Mouse (Mus musculus) monocyte, adult 59 days (primary cell): ENCODE results near the gene Ccl26. TPM values are rescaled to one million over a fixed set of nuclear protein-coding genes. Genes with fewer than 3 reads are reported as not detected.

Experiments used
- total RNA-seq, 2 experiments: library from RNA; stranded (reverse); gene quantifications; one replicate each; pipeline ENCODE4 v1.2.4; 2023

Gene Ccl26
- total RNA-seq = not detected

DNA sequence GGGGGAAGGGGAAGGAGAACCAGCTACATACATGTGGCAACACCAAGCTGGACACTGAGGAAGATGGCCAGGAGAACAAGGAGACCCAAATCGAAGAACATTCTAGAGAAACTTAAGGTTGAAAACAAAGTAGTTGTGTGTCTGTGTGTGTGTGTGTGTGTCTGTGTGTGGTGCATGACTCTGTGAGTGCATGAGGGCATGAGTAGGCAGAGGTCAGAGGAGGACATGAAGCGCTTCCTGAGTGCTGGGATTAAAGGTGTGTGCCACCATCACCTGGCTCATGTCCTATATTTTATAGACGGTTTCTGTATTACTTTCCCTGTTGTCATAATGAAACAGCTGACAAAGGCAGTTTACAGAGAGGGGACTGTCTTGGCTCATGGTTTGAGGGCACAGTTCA, at the start of gene Ccl26:
Gene Ccl26 (minus strand): TSS at position 101 of the 400 bp plus-strand sequence.

DNA sequence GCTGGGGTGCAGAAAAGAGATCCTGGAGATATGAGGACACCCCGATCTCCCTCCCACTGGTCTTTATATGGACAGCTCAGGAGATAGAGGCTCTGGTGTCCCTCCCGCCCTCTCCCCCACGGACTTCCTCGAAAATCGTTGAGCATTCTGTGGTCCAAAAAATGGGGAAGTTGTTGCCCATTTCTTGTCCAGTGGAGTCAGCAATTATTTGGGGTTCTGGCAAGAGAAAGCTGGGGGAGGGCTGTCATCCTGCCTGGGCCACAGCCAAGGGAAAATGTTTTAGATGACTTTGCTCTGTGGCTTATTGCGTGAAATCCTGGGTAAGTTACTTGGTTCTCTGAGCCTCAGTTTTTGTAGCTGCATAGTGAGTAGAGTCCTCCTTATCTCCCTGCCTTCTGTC, 9.6 kb upstream of the Ccl26 start, which contains the start of gene Ccl24:
Gene Ccl24 (minus strand): TSS at position 44 of the 400 bp plus-strand sequence.

DNA sequence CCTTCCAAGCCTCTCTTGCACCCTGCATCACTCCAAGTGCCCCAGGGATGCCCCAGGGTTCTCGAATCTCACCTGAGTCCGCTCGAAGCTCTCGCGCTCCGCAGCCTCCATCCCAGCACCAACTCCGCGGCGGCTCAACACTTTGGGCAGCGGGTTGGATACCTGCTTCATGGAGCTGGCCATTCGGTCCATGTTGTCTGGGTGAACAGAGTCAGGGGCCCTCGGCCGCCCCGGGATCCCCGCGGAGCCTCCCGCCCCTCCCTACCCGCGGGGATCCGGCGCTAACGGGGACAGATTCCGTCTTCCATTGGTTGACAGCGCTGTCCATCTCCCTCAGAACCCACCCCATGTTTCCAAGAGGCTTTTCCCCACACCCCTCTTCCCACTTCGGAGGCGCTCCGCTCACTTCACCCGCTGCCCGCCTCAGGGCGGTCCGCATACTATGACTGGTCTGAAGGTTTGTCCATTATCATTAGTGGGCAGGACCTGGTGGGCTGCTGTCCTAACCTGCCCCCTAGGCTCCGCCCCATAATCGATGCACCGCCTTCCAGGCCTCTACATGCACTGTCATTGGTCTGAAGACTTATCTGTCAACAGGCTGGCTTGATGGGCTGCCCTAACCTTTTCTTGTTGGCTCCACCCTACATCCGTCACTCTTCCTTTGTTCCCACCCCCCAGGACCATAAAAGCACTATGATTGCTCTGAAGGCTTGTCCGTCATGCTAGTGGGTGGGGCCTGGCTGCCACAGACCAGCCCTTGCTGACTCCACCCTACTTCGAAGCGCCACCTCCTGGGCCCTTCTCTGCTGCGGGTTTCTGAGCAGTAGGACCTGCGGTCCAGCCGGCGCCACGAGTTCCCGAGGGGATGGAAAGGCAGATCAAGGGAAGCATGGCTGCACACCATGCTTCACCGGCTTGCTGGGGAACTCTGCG, 18.2 kb downstream of the Ccl26 start, which contains the start of gene Hip1:
Gene Hip1 (minus strand): TSS at position 256 of the 933 bp plus-strand sequence.

Other genes with a start within 250 kb of the Ccl26 start
- gene Fkbp6, start 213.5 kb downstream of the Ccl26 start, total RNA-seq = not detected
- gene Trim50, start 210.3 kb downstream of the Ccl26 start, total RNA-seq = not detected
- gene Nsun5, start 193.6 kb downstream of the Ccl26 start, total RNA-seq = 10 to 100 TPM; 11.2 to 11.8 TPM
- gene Pom121, start 169.0 kb downstream of the Ccl26 start, total RNA-seq = 10 to 100 TPM; 38.4 to 39.6 TPM
- gene Hip1, start 18.4 kb downstream of the Ccl26 start, total RNA-seq = 100 to 1,000 TPM; 203 to 210 TPM
- 10 to 100 TPM; 20.6 to 33.1 TPM for gene Ccl24, start 9.5 kb upstream of the Ccl26 start, total RNA-seq
- 10 to 100 TPM; 10.4 to 10.5 TPM for gene Rhbdd2, start 69.0 kb upstream of the Ccl26 start, total RNA-seq
- 10 to 100 TPM; 74.5 to 77.1 TPM for gene Por, start 106.5 kb upstream of the Ccl26 start, total RNA-seq
- 10 to 100 TPM; 11.6 to 12.8 TPM for gene Tmem120a, start 180.9 kb upstream of the Ccl26 start, total RNA-seq
- gene Styxl1, start 214.8 kb upstream of the Ccl26 start, total RNA-seq = under 1 TPM in 1 of 2 experiments, not detected in 1; 0.73 TPM
- 100 to 1,000 TPM; 191 to 197 TPM for gene Mdh2, start 214.9 kb upstream of the Ccl26 start, total RNA-seq
- not detected for gene Srrm3, start 243.3 kb upstream of the Ccl26 start, total RNA-seq